Mouse (Mus musculus): Measurements from ENCODE around the gene Rtca. TPM values are rescaled to one million over a fixed set of nuclear protein-coding genes. Genes with fewer than 3 reads are reported as not detected.

Rtca gene
- polyA plus RNA-seq, 1 experiment from 2014 or later, result 116 TPM

DNA sequence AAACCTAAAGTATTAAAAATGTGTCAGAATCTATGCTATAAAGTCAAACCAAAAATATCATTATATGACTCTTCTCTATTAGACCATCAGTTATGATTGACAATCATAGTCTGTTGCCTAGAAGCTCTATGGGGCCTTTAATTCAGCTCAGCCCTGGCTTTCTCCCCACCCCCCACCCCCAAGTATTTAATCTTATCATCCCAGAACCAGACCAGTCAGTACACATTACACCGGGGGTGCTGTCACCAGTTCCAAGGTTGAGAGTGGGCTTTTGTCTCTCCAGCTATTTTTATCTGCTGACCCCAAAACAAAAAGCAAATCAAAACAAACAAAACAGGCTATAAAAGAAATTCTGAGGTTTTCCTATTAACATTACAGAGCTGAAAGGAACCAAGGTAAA, 53.5 kb downstream of the Rtca start:
- Histone ChIP-seq H3K4me1 (ENCODE audit: control insufficient read depth, insufficient read depth, low read length) (no peaks in the 10 kb centered on the region), H3K9ac (ENCODE audit: low read length) (no peak overlapping the region), H3K4me2 (ENCODE audit: low read length) (no peak overlapping the region), H3K36me3 (ENCODE audit: control insufficient read depth, insufficient read depth, low read length) (no peaks in the 10 kb centered on the region), H3K27me3 (replicated peaks; ENCODE audit: control insufficient read depth, insufficient read depth, low read length) (no peaks in the 10 kb centered on the region), H3K4me3 (ENCODE audit: low read depth, low read length) (no peak overlapping the region), H3K9me3 (replicated peaks; ENCODE audit: control insufficient read depth, low read length) (no peaks in the 10 kb centered on the region), H3K27ac (ENCODE audit: low read depth, low read length) (no peak overlapping the region)
- no peak for ATAC-seq
- DNase-seq (ENCODE audit: low spot score), result no peak
- 79% methylated on average over 1 of the region's 1 CpGs for WGBS

GRCm38 (mm10) chr3:116450741-116451140, 57.3 kb downstream of the Rtca start:
- Histone ChIP-seq H3K9ac (ENCODE audit: low read length) (no peak overlapping the region), H3K4me1 (ENCODE audit: control insufficient read depth, insufficient read depth, low read length) (no peaks in the 10 kb centered on the region), H3K36me3 (ENCODE audit: control insufficient read depth, insufficient read depth, low read length) (no peaks in the 10 kb centered on the region), H3K27ac (ENCODE audit: low read depth, low read length) (no peak overlapping the region), H3K4me2 (ENCODE audit: low read length) (no peak overlapping the region), H3K9me3 (replicated peaks; ENCODE audit: control insufficient read depth, low read length) (no peaks in the 10 kb centered on the region), H3K4me3 (ENCODE audit: low read depth, low read length) (no peak overlapping the region), H3K27me3 (replicated peaks; ENCODE audit: control insufficient read depth, insufficient read depth, low read length) (no peaks in the 10 kb centered on the region)
- no peak for ATAC-seq
- WGBS, result 92% methylated on average over 3 of the region's 3 CpGs
- no peak for DNase-seq (ENCODE audit: low spot score)

DNA sequence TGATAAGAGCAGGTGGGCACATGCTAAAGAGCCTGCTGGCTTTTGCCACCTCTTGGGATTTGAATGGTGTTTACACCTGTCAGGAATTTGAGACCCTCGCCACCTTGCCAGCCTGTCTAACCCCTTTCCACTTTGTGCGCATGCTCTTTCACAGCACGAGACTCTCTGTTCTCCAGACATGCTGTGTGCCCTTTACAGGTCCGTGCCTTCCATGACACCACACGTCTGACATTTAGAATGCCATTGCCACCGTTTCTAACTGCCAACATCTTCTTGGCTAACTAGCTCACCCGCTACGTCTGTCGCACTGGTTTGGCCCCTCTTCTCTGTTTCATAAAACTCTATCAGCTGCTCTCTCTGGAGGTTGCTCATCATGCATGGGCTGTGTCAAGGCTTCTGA, 63.7 kb downstream of the Rtca start:
- ATAC-seq (no peak), DNase-seq (ENCODE audit: low spot score) (no peak)
- 86% methylated on average over 9 of the region's 9 CpGs for WGBS

DNA sequence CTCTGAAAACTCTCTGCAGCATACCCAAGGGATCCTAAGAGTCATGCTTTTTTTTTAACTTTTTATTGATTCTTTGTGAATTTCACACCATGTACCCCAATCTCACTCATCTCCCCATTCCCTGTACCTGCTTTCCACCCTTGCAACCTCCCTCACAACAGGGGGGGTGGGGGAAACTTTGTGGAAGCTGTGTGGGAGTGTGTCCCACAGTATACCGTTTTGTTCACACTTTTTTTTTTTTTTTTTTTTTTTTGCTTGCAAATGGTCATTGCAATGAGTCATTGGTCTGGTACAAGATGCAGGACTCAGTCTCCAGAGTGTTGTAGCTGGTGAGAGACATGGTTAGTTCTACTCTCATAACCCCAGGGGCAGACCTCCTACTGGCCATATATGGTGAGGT, 65.2 kb downstream of the Rtca start:
- Histone ChIP-seq H3K27me3 (replicated peaks; ENCODE audit: control insufficient read depth, insufficient read depth, low read length) (no peaks in the 10 kb centered on the region), H3K4me2 (ENCODE audit: low read length) (no peak overlapping the region), H3K36me3 (ENCODE audit: control insufficient read depth, insufficient read depth, low read length) (no peaks in the 10 kb centered on the region), H3K9ac (ENCODE audit: low read length) (no peak overlapping the region), H3K4me1 (ENCODE audit: control insufficient read depth, insufficient read depth, low read length) (no peaks in the 10 kb centered on the region), H3K9me3 (replicated peaks; ENCODE audit: control insufficient read depth, low read length) (no peaks in the 10 kb centered on the region), H3K27ac (ENCODE audit: low read depth, low read length) (no peak overlapping the region), H3K4me3 (ENCODE audit: low read depth, low read length) (no peak overlapping the region)
- DNase-seq (ENCODE audit: low spot score) (no peak), ATAC-seq (no peak)
- WGBS, result 88% methylated on average over 1 of the region's 1 CpGs

More for the DNA sequence above, 63.7 kb downstream of the Rtca start:
- Histone ChIP-seq H3K4me2 (ENCODE audit: low read length) (no peak overlapping the region), H3K27ac (ENCODE audit: low read depth, low read length) (no peak overlapping the region), H3K36me3 (ENCODE audit: control insufficient read depth, insufficient read depth, low read length) (no peaks in the 10 kb centered on the region), H3K27me3 (replicated peaks; ENCODE audit: control insufficient read depth, insufficient read depth, low read length) (no peaks in the 10 kb centered on the region), H3K9me3 (replicated peaks; ENCODE audit: control insufficient read depth, low read length) (no peaks in the 10 kb centered on the region), H3K4me1 (ENCODE audit: control insufficient read depth, insufficient read depth, low read length) (no peaks in the 10 kb centered on the region), H3K4me3 (ENCODE audit: low read depth, low read length) (no peak overlapping the region), H3K9ac (ENCODE audit: low read length) (no peak overlapping the region)

DNA sequence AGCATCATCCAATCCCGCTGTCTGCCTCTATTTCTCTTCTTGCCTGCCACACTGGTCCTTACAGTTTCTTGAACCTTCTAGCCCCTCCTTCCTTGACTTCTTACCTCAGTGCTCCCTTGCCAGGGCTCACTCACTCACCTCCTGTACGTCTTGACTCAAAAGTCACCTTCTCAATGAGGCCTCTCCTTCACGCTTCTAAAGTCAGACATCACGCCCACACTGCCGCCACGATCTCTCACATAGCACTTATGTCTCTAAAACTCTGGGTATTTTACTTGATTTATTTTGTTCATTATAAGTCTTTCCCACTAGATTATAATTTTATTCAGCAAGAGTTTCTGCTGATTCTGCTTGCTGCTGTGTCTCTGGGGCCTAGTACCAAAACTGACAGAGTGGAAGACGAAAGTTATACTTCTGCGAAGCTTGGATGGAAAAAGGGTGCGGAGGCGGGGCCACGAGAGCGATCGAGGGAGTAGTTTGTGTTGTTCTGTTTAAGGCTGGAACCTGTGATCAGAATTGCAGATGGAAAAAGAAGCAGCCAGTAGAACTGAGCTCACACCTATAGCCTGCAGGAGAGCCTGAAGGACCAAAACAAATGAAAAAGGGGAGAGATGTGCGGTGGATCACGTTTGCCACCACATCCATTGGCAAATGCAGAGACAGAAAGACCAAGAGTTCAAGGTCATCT, 66.3 kb downstream of the Rtca start:
- Histone ChIP-seq H3K27ac (ENCODE audit: low read depth, low read length) (no peak overlapping the region), H3K36me3 (ENCODE audit: control insufficient read depth, insufficient read depth, low read length) (no peaks in the 10 kb centered on the region), H3K4me1 (ENCODE audit: control insufficient read depth, insufficient read depth, low read length) (no peaks in the 10 kb centered on the region), H3K4me3 (ENCODE audit: low read depth, low read length) (no peak overlapping the region), H3K9me3 (replicated peaks; ENCODE audit: control insufficient read depth, low read length) (no peaks in the 10 kb centered on the region), H3K27me3 (replicated peaks; ENCODE audit: control insufficient read depth, insufficient read depth, low read length) (no peaks in the 10 kb centered on the region), H3K4me2 (ENCODE audit: low read length) (no peak overlapping the region), H3K9ac (ENCODE audit: low read length) (no peak overlapping the region)
- WGBS, result 92% methylated on average over 15 of the region's 15 CpGs
- ATAC-seq (no peak), DNase-seq (ENCODE audit: low spot score) (no peak)

GRCm38 (mm10) chr3:116440066-116440997, 67.7 kb downstream of the Rtca start:
- H3K4me3 ChIP-seq (ENCODE audit: low read depth, low read length), result no peak overlapping the region
- no peaks in the 10 kb centered on the region for H3K9me3 ChIP-seq (replicated peaks; ENCODE audit: control insufficient read depth, low read length)
- H3K27me3 ChIP-seq (replicated peaks; ENCODE audit: control insufficient read depth, insufficient read depth, low read length), result no peaks in the 10 kb centered on the region
- H3K27ac ChIP-seq (ENCODE audit: low read depth, low read length), result no peak overlapping the region
- H3K4me2 ChIP-seq (ENCODE audit: low read length), result no peak overlapping the region
- no peak overlapping the region for H3K9ac ChIP-seq (ENCODE audit: low read length)
- H3K36me3 ChIP-seq (ENCODE audit: control insufficient read depth, insufficient read depth, low read length), result no peaks in the 10 kb centered on the region
- 65% methylated on average over 8 of the region's 8 CpGs for WGBS
- ATAC-seq (no peak), DNase-seq (ENCODE audit: low spot score) (no peak)
- no peaks in the 10 kb centered on the region for H3K4me1 ChIP-seq (ENCODE audit: control insufficient read depth, insufficient read depth, low read length)

Other genes with a start within 250 kb of the Rtca start
- gene Cdc14a, start 84.2 kb downstream of the Rtca start, polyA plus RNA-seq (2014; fragmentation: Nextera tagmentation; extraction: Ambion mirVana), result 7.4 and 7.7 TPM in 2 replicates
- gene Dbt, start 4.9 kb upstream of the Rtca start, polyA plus RNA-seq (2014; fragmentation: Nextera tagmentation; extraction: Ambion mirVana), result 6.2 and 8.4 TPM in 2 replicates
- gene Lrrc39, start 54.8 kb upstream of the Rtca start, polyA plus RNA-seq (2014; fragmentation: Nextera tagmentation; extraction: Ambion mirVana), result 0.17 and 0.28 TPM in 2 replicates
- 15.0 and 18.2 TPM in 2 replicates for gene Sass6, start 86.8 kb upstream of the Rtca start, polyA plus RNA-seq (2014; fragmentation: Nextera tagmentation; extraction: Ambion mirVana)
- 14.1 and 19.6 TPM in 2 replicates for gene Trmt13, start 106.4 kb upstream of the Rtca start, polyA plus RNA-seq (2014; fragmentation: Nextera tagmentation; extraction: Ambion mirVana)
- gene Mfsd14a, start 154.5 kb upstream of the Rtca start, polyA plus RNA-seq (2014; fragmentation: Nextera tagmentation; extraction: Ambion mirVana), result 80.8 and 88.0 TPM in 2 replicates
- gene Gm43191, start 173.1 kb upstream of the Rtca start, polyA plus RNA-seq (2014; fragmentation: Nextera tagmentation; extraction: Ambion mirVana), result not detected in 2 replicates
- 4.6 and 5.6 TPM in 2 replicates for gene Slc35a3, start 204.6 kb upstream of the Rtca start, polyA plus RNA-seq (2014; fragmentation: Nextera tagmentation; extraction: Ambion mirVana)

All from forebrain, embryonic 14.5 days (tissue).